Mouse (Mus musculus): ENCODE measurements around the gene Itpr3.

DNA sequence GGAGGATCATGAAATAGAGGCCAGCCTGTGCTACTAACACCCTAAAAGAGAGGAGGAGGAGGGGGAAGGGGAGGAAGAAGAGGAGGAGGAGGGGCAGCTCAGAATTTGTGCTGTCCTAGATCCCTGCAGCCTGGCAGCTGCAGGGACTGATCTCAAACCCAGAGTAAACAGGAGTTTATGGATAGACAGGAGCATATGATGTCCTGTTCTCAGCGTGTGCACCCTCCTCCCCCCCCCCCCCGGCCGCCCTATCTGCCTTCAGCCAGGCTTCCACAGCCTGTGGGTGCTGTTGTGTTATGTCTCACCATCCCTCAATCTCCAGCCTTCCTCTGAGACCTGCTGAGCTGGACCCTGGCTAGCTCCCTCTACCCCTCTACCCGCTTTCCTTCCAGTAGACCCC is 28.2 kb upstream of the Itpr3 start, which contains the start of gene Bak1:
- no peak for TF ChIP-seq CTCF (IDR thresholded peaks at IDR 0.05; ENCODE audit: low read depth)
- TF ChIP-seq EP300 (IDR thresholded peaks at IDR 0.05; ENCODE audit: low read depth) = no peak

Data from liver, postnatal 0 days (tissue).